Mouse (Mus musculus) embryonic facial prominence, embryonic 10.5 days (tissue): Measurements from ENCODE around the gene 2610318N02Rik. TPM values are rescaled to one million over a fixed set of nuclear protein-coding genes. Genes with fewer than 3 reads are reported as not detected.

ENCODE experiments used
- DNase-seq: peaks from one replicate; pipeline ENCODE4 v3.0.0-alpha.2; 2017; ENCODE audit warnings: low spot score
- H3K27ac ChIP-seq: fragments of 300-500 bp; sonication (generic); replicated peaks from 2 replicates; pipeline ENCODE4 v1.5.1; 2016; ENCODE audit warnings: mild to moderate bottlenecking
- H3K27me3 ChIP-seq: fragments of 300-500 bp; sonication (generic); replicated peaks from 2 replicates; pipeline ENCODE4 v1.6.1; 2016; ENCODE audit warnings: low read depth, mild to moderate bottlenecking; ENCODE audit not compliant: poor library complexity, severe bottlenecking
- H3K36me3 ChIP-seq: fragments of 300-500 bp; sonication (generic); replicated peaks from 2 replicates; pipeline ENCODE4 v1.6.1; 2016; ENCODE audit warnings: mild to moderate bottlenecking, moderate library complexity
- H3K4me1 ChIP-seq: fragments of 300-500 bp; sonication (generic); 2 replicates; pipeline ENCODE4 v1.6.1; 2016
- H3K4me3 ChIP-seq: fragments of 300-500 bp; sonication (generic); 2 replicates; pipeline ENCODE4 v1.5.1; 2016; ENCODE audit warnings: mild to moderate bottlenecking, moderate library complexity
- H3K9me3 ChIP-seq: fragments of 300-500 bp; sonication (generic); 2 replicates; pipeline ENCODE4 v1.6.1; 2016; ENCODE audit warnings: mild to moderate bottlenecking
- WGBS: fragments of 180-500 bp; shearing (Covaris S2); methylation state at CpG from one replicate; pipeline ENCODE4 v1.1.7; 2016; 5-methylcytosine and 5-hydroxymethylcytosine counted together
- polyA plus RNA-seq: library from polyadenylated mRNA; unstranded; fragments of >200 nt; fragmentation: Nextera tagmentation; extraction: Ambion mirVana; gene quantifications from 2 replicates; pipeline ENCODE4 v1.2.1, GENCODE M21; 2016

Gene 2610318N02Rik
- polyA plus RNA-seq, 1 experiment from 2014 or later, result 170 TPM

DNA sequence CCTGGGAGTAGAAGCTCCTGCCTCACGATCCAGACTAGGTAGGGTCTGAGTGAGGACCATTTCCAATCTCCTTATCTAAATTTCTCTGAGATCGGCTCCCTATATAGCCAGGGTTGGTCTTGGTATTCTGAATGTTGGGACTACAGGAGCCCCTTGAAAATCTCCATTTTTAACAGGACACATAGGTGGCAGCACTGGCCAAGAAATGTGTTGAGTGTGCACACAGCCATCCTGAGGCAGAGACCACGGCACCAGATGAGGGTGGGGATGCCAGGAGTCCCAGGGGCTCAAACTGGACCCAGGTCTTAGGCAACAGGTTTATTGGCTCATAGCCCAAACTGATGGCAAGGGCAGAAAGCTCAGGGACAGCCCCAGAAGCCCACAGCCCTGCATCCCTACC lies 36.6 kb downstream of the 2610318N02Rik start:
- Histone ChIP-seq H3K4me3 (no peak overlapping the region), H3K4me1 (no peaks in the 10 kb centered on the region), H3K27me3 (no peaks in the 10 kb centered on the region), H3K27ac (no peak overlapping the region), H3K36me3 (peaks cover 100% of the 10 kb centered on the region), H3K9me3 (no peaks in the 10 kb centered on the region)
- DNase-seq, result no peak
- 79% methylated on average over 3 of the region's 3 CpGs for WGBS

DNA sequence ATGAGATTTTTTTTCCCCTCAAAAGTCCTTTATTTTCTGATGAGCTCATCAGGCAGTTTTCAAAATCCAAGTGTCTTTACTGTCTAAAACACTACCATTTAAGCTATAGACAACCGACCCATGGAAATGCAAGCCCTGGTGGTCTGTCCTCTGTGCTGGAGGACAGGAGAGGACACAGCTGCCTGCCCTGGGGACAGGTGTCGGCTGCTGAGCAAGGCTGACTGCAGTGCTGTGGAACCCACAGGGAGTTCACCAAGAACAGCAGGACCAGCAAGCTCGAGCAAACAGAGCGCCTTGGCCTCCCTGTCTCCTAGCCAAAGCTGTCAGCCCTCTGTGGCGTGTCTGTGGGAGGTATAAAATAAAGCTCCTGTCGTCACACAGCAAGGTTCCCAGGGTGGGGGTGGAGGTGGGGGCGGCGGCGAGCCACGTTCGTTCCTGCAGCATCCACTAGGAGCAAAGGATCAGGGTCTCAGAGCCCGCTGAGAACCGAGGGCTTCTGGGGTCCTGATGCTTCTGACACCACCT lies 38.2 kb downstream of the 2610318N02Rik start:
- no peaks in the 10 kb centered on the region for H3K9me3 ChIP-seq
- H3K27ac ChIP-seq, result no peak overlapping the region
- H3K4me3 ChIP-seq, result no peak overlapping the region
- H3K27me3 ChIP-seq, result no peaks in the 10 kb centered on the region
- DNase-seq, result no peak
- peaks cover 100% of the 10 kb centered on the region for H3K36me3 ChIP-seq
- 83% methylated on average over 13 of the region's 13 CpGs for WGBS
- no peaks in the 10 kb centered on the region for H3K4me1 ChIP-seq

- H3K36me3 ChIP-seq, result peaks cover 100% of the 10 kb centered on the region
- H3K9me3 ChIP-seq, result no peaks in the 10 kb centered on the region
- DNase-seq, result no peak
- H3K4me3 ChIP-seq, result no peak overlapping the region
- H3K27ac ChIP-seq, result no peak overlapping the region
- 88% methylated on average over 3 of the region's 3 CpGs for WGBS
- no peaks in the 10 kb centered on the region for H3K27me3 ChIP-seq
- no peaks in the 10 kb centered on the region for H3K4me1 ChIP-seq
Observed at GRCm38 (mm10) chr16:17086241-17086640, 38.7 kb downstream of the 2610318N02Rik start.

- peaks cover 100% of the 10 kb centered on the region for H3K36me3 ChIP-seq
- no peak overlapping the region for H3K4me3 ChIP-seq
- H3K27ac ChIP-seq, result no peak overlapping the region
- H3K27me3 ChIP-seq, result no peaks in the 10 kb centered on the region
- H3K4me1 ChIP-seq, result no peaks in the 10 kb centered on the region
- no peak for DNase-seq
- WGBS, result 92% methylated on average over 4 of the region's 4 CpGs
- no peaks in the 10 kb centered on the region for H3K9me3 ChIP-seq
Observed at GRCm38 (mm10) chr16:17085636-17086035, 39.3 kb downstream of the 2610318N02Rik start.

DNA sequence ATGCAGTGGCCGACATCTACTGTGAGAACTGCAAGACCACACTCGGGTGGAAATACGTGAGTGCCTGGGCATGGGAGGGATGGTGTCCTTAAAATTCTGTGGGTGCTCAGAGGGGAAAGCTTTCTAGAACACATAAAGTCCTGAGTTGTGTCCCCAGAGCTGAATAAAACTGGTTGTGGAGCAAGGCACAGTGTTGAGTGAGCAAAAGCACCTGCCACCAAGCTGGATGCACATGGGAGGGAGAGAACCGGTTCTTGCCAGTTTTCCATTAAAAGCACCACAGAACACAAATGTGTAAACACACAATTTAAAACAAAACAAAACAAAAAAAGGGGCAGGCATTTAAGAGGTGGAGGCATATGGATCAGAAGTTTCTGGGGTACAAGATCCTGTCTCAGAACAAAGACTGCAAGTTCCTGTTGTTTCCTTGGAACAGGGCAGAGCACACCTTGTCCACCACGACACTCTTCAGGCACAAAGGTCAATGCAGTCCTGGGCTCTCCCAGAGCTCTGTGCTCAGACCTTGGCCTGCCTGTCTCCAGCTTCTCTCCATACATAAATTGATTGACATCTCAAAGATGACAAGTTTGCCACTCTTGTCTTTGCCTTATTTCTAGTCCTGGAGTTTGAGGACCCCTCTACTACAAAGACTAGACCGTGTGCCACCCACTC lies 42.7 kb downstream of the 2610318N02Rik start:
- no peak for DNase-seq
- Histone ChIP-seq H3K4me1 (no peaks in the 10 kb centered on the region), H3K9me3 (no peaks in the 10 kb centered on the region), H3K27me3 (no peaks in the 10 kb centered on the region), H3K36me3 (peaks cover 98% of the 10 kb centered on the region), H3K27ac (no peak overlapping the region), H3K4me3 (no peak overlapping the region)
- 88% methylated on average over 6 of the region's 6 CpGs for WGBS

DNA sequence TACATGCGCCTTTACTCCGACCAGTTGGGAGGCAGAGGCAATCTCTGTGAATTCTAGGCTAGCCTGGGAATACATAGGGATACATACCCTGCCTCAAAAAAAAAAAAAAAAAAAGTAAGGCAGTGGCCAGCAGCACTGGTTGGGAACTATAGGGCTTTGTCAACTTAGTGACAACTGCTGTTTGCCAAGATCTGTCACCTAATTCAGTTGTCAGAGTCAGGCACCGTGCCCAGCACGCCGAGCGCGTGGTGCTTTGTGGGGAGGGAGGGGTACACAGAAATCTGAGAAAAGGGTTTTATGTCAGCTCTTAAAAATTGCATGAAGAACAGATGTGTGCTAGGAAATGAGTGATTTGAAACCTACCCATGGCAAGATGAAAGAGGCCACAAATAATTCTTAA lies 46.9 kb downstream of the 2610318N02Rik start:
- 98% methylated on average over 7 of the region's 7 CpGs for WGBS
- no peaks in the 10 kb centered on the region for H3K4me1 ChIP-seq
- H3K9me3 ChIP-seq, result peaks cover 11% of the 10 kb centered on the region
- H3K27ac ChIP-seq, result no peak overlapping the region
- no peak for DNase-seq
- peaks cover 98% of the 10 kb centered on the region for H3K36me3 ChIP-seq
- H3K27me3 ChIP-seq, result no peaks in the 10 kb centered on the region
- H3K4me3 ChIP-seq, result no peak overlapping the region

DNA sequence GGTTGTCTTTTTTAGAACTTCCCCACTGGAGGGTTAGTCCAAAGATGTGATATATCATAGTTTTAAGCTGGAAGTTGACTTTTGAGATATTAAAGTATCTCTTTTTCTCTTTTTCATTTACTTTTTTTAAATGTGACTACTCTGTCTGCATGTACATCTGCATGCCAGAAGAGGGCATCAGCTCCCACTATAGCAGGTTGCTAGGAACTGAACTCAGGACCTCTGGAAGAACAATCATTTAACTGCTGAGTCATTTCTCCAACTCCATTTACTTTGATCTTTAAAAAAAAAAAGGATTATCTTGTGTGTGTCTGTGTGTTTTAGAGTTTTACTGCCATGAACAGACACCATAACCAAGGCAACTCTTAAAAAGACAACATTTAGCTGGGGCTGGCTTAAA lies 48.1 kb downstream of the 2610318N02Rik start:
- H3K4me1 ChIP-seq, result no peaks in the 10 kb centered on the region; the same call in 1 of the 2 replicates
- H3K4me3 ChIP-seq, result no peak overlapping the region
- H3K9me3 ChIP-seq, result peaks cover 11% of the 10 kb centered on the region
- H3K27ac ChIP-seq, result no peak overlapping the region
- peaks cover 98% of the 10 kb centered on the region for H3K36me3 ChIP-seq
- no peaks in the 10 kb centered on the region for H3K27me3 ChIP-seq
- no peak for DNase-seq

- peaks cover 3% of the 10 kb centered on the region; the same call in 1 of the 2 replicates for H3K4me1 ChIP-seq
- H3K36me3 ChIP-seq, result peaks cover 96% of the 10 kb centered on the region
- no peak overlapping the region for H3K4me3 ChIP-seq
- peaks cover 11% of the 10 kb centered on the region for H3K9me3 ChIP-seq
- DNase-seq, result no peak
- WGBS, result 95% methylated on average over 2 of the region's 2 CpGs
- H3K27me3 ChIP-seq, result no peaks in the 10 kb centered on the region
- no peak overlapping the region for H3K27ac ChIP-seq
Observed at GRCm38 (mm10) chr16:17076301-17076700, 48.7 kb downstream of the 2610318N02Rik start.

- H3K9me3 ChIP-seq, result peaks cover 11% of the 10 kb centered on the region
- peaks cover 65% of the 10 kb centered on the region for H3K36me3 ChIP-seq
- no peak overlapping the region for H3K4me3 ChIP-seq
- H3K27ac ChIP-seq, result no peak overlapping the region
- DNase-seq, result no peak
- no peaks in the 10 kb centered on the region for H3K27me3 ChIP-seq
- WGBS, result 94% methylated on average over 7 of the region's 7 CpGs
- H3K4me1 ChIP-seq, result peaks cover 9% of the 10 kb centered on the region
Observed at GRCm38 (mm10) chr16:17073000-17073399, 52.0 kb downstream of the 2610318N02Rik start.

DNA sequence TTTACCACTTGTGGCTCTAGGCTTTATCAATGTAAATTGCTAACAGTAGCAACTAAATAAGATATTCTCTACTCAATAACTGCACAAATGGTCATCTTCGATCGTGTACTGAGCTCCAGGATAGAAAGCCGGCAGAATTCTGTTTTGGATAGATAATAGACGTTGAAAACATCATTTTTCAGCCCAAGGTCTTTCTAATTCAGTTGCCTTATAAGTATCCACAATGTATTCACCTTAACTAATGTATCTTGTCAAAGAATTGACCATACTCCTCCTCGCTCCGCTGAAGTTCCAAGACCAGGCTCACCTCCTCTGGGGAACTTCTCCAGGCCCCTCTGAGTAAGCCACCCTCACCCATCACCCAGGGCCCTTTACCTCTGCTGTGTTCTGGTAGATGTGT lies 54.3 kb downstream of the 2610318N02Rik start:
- 58% methylated on average over 6 of the region's 6 CpGs for WGBS
- Histone ChIP-seq H3K4me1 (peaks cover 9% of the 10 kb centered on the region), H3K27ac (peak overlapping the region; percentile 98), H3K36me3 (peaks cover 42% of the 10 kb centered on the region), H3K9me3 (peaks cover 6% of the 10 kb centered on the region), H3K4me3 (peak overlapping the region; percentile 91), H3K27me3 (no peaks in the 10 kb centered on the region)
- DNase-seq, result no peak

GRCm38 (mm10) chr16:17069511-17070443 lies 55.2 kb downstream of the 2610318N02Rik start, which contains the start of gene Ypel1:
Gene Ypel1 (plus strand): TSS chr16:17069696.
- WGBS, result under 1% methylated on average over 76 of the region's 76 CpGs
- peak; percentile 93 for DNase-seq
- H3K4me3 ChIP-seq, result peak within 1 kb of the TSS; percentile 91
- no peaks in the 10 kb centered on the region for H3K9me3 ChIP-seq
- peaks cover 9% of the 10 kb centered on the region for H3K4me1 ChIP-seq
- H3K27ac ChIP-seq, result peak within 1 kb of the TSS; percentile 98
- no peaks in the 10 kb centered on the region for H3K27me3 ChIP-seq
- peaks cover 32% of the 10 kb centered on the region for H3K36me3 ChIP-seq

DNA sequence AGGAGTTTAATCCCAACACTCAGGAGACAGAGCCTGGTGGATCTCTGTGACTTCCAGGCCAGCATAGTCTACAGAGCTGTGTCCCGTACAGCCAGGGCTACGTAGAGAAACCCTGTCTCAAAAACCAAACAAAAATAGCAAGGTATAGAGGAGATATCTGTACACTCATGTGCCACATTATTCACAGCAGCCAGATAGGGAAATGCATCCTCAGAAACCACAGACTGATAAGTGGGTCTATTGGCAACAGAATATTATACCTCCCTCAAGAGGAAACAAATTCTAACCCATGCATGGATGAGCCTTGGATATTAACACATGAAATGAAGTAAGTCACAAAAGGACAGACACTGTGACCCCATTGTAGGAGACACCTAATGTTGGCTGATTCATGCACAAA lies 57.4 kb downstream of the 2610318N02Rik start:
- peaks cover 9% of the 10 kb centered on the region for H3K4me1 ChIP-seq
- WGBS, result 93% methylated on average over 2 of the region's 2 CpGs
- no peak for DNase-seq
- no peak overlapping the region for H3K27ac ChIP-seq
- peaks cover 10% of the 10 kb centered on the region for H3K36me3 ChIP-seq
- H3K4me3 ChIP-seq, result no peak overlapping the region
- H3K9me3 ChIP-seq, result no peaks in the 10 kb centered on the region
- H3K27me3 ChIP-seq, result peaks cover 5% of the 10 kb centered on the region; the same call in 1 of the 2 replicates
